Mouse (Mus musculus): ENCODE measurements around the gene Gm20388.

GRCm38 (mm10) chr8:120357504-120357903 is 446.9 kb downstream of the Gm20388 start:
- TF ChIP-seq MAFK (IDR thresholded peaks at IDR 0.05; ENCODE audit: insufficient read depth, low read depth, low read length): no peak
- no peak for TF ChIP-seq ZC3H11A (IDR thresholded peaks at IDR 0.05; ENCODE audit: borderline replicate concordance, low read depth, low read length)
